Mouse (Mus musculus) layer of hippocampus, adult 9-11 months (tissue): ENCODE data around the gene Cd34.

Experiments
- DNase-seq: peaks from one replicate; pipeline ENCODE4 v3.0.0; 2022

Cd34 gene

DNA sequence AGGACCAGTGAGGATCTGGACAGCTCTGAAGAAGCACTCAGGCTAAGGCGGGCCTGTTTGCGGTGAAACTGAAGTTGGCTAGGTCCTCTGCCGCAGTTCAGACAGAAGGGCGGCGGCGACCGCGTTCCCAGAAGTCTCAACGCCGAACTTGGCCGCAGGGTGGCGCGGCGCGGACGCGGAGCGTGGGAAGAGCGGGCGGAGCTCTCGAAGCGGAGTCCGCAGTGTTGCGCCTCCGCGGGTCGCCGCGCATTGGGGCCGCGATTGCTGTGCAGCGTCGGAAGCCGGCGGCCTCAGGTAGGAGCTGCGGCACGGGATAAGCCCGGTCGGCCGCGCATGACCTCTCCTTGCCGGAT lies 37.5 kb downstream of the Cd34 start:
- peak; percentile 88 for DNase-seq

DNA sequence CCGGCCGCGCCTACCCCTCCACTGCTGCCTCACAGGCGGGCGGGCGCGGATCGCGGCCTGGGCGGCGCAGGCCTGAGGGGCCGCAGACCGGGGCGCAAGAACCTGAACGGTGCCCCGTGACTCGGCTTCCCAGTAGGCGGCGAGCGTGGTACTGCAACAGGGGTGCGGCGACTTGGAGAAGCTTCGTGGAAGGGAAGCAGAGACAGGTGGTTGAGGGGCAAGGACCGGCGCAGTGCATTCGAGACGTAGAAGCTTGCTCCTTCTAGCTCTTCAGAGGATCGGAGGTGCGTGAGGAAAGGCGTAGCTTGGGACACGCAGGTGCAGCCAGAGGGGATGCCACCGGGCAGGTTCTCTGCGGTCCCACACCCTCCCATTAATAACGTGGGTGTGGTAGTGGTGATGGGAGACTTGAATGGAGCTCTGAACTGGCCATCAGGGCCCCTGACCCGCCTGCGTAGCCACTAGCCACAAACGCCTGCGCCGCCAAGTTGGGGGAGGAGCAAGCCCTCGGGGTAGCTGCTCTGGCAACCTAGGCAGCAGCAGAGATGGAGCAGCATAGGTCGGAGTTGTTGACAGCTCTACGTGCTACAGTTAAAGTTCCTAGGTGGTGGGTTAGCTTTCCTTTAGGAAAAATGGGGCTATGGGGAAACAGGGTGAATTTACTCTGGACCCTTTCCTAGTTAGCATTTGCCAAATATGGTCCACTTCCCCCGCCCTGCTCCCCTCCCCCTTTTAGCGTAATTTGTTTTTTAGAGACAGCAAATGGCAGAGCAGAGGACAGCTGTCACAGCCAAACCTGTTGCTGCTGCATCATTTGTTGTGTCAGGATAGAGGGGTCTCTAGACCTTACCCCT lies 38.1 kb downstream of the Cd34 start:
- DNase-seq: peak; percentile 78

DNA sequence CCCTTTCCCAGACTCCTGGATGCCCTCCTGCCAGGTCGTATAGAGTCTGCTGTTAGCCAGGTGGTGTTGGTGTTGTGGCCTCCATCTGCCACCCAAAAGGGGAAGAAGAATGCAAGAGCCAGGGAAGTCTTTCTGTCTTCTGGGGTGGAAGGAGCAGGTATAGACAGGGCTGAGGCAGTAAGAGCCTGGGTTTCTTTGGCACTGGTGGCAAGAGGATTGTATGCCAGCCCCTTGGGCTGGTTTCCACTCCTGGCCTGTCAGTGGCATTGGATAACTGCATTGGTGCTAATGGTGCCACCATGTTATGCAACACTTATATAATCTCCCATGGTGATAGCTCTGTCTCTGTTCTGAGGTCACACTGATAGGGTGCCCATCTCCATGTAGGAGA lies 38.7 kb downstream of the Cd34 start:
- peak; percentile 42 for DNase-seq

DNA sequence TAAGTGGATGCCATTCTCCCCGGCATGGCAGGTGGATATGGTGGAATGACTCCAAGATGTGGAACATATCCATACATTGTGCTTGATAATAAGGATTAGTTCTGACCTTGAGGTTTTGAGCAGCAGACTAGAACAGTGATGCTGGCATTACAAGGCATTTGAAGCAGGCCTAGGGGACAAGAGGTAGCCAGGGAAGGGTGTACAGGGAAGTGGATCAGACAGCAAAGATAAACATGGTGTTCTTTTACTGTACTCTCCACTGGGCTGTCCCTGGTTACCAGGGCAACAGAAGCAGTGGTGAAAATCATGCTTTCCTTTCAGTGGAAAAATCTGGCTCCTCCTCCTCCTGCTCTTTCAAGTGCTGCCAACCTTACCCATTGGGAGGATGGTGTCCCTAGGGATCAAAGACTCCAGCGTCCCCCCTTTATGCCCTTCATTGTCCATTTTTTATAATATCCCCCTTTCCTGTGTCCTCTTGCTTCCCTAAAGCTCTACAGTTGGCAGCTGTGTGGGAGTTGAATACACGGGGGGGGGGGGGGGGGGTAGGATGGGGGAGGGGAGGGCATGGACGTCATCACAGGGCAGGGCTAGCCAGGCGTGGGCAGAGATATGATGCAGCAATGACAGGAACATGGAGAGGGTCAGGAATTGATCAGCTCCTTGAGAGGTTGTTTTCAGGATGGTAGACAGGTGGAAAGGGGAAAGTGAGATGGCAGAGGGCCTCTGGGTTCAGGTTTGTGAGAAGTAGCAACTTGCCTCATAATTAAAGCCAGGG lies 39.5 kb downstream of the Cd34 start:
- DNase-seq: peak; percentile 76

DNA sequence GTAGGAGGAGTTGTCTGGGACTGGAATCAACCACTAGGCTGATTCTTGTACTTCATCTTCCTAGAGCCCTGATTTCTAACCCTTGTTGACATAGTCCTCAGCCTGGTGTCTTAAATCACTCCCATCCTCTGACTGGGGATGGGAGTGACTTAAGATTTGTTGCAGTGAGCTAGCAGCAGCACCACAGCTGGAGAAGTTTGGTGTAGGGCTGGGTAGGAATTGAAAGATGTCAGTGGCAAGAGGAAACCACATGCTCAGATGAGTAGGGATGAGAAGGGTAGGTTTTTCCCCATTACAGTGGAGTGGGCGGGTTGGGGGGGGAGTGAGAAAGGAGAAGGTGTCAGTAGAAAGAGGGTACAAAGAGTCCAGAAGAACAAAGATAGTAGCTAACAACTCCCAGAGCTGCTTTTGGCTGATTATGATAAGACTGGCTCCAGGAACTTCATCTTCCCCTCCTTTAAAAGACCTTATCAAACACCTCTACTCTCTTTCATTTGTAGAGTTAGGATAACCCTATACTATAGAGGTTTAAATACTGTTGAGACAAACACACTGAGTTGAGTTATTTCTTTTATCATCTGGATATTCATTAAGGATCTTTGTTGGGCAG lies 42.3 kb downstream of the Cd34 start:
- no peak for DNase-seq

DNA sequence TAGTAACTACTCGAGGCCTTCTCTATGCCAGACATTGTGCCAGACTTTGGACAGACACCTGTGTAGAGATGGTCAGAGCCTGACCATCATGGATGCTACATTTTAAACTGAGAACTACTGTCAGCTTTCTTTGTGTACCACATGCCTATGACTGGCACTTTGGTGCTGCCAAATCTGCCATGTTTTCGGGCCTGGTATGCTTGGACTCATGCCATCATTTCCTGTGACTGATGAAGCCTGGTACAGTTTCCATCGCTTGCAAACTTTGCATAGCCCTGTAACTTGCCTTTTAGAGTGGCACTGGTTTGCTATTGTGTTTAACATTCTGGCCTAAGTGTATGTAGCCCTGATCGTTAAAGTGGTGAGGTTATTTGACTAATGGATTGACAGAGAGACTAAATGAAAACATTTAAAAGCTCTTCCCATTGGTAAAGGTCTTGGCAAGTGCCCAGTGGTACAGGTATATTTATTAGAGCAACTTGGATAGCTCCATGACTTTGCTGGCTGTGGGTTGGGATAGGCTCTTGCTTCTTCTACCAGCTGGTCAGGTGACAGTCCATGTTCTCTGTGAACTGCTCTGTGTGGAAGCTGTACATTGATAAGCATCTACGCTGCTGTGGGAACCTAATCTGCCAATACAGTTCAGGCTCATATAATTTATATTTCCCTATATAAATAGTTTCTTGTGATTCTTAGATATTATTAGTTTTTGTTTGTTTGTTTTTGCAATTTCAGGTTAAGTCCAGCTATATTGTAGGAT lies 44.5 kb downstream of the Cd34 start:
- DNase-seq: peak; percentile 54

DNA sequence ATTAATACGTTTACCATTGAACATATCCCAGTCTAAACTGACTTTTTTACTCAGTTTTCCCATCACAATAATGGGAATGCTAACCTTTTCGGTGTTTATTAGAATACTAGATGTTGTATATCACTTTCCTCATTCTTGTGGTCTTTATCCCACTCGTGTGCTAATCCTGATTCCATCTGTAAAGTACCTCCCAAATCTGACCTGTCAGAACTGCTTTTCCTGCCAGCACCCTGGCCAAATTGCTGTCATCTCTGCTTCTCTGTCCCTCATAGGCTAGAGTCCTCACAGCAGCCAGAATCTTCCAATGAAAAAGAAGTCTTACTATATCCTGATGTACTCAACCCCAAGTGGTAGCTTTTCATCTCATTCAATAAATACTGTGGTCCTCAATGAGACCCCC lies 46.3 kb downstream of the Cd34 start:
- DNase-seq: no peak

DNA sequence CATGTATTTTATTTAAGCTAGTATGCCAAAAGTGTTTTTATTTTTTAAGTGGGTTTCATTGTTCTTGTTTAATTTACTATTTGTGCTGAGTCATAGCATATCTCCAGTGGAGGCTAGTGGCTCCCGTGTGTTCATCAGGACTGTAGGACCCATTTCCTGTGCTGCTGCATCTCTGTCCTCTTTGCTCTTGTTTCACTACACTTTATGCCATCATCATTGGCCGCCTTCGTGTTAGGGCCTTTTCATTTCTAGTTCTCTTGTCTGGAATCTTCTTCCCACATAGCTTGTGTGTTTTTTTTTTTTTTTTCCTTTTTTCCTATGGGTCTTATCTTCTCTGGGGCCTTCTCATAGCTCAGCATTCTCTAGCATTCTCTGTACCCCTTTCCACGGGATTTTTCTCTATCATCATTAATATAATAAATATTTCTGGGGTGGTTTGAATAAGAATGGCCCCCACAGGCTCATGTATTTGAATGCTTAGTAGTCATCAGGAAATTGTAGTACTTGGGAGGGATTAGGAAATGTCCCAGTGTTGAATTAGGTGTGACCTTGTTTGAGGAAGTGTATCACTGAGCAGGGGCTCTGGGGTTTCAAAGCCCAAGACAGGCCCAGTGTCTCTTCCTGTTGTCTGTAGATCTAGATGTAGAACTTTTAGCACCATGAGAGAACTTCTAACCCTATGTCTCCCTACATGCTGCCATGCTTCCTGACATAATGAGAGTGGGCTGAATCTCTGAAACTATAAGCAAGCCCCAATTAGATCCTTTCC lies 47.0 kb downstream of the Cd34 start:
- DNase-seq: no peak

DNA sequence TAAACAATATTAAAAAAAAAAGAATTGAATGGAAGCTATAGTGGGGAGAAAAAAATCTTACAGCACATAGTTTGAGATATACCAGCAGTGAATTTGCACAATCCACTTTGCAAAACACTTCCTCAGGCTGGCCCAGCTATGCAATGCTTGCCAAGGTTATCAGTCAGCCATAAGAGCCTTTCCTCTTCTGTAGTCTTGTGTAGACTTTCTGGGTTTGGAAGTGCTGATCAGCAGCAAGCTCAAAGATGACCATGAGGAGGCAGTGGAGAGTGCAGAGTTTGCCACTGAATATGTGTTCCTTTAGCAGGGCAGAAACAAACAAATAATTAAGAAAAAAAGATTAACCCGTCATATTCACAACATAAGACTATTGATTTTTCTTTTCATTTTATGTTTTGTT lies 50.4 kb downstream of the Cd34 start:
- DNase-seq: no peak

DNA sequence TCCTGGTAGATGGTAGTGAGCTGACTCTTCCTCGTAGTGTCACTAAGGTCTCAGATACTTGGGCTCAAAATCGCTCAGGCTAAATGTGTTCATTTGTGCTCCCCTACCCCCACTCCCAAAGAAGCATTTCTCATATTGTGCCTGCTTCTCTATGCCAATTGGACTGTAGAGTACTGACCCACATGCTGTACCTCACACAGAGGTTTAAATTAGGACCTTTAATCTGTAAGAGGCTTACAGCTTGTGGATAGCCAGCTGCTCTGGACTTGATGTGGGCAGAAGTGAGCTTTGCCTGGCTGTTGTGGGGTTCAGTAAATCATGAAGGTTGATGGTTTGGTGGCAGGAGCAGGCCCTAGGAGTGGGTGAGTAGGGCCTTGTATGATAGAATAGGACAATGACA lies 52.4 kb downstream of the Cd34 start:
- DNase-seq: no peak

DNA sequence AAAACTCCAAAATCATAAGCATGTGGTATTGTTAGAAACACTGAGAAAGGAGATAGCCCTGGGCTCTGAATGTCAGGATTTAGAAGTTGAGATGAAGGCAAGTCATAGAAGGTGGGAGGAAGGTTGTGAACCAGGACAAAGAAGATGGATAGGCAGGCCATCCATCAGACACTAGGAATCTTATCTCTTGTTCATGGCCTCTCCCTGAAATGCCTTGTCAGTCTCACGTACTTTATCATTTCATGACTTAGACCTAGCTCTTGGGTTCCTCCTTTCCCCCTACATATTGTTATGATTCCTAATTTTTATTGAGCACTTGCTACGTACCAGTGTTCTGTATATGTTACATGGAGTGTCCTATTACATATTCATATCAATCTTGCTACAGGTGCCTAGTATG lies 53.0 kb downstream of the Cd34 start:
- DNase-seq: no peak

DNA sequence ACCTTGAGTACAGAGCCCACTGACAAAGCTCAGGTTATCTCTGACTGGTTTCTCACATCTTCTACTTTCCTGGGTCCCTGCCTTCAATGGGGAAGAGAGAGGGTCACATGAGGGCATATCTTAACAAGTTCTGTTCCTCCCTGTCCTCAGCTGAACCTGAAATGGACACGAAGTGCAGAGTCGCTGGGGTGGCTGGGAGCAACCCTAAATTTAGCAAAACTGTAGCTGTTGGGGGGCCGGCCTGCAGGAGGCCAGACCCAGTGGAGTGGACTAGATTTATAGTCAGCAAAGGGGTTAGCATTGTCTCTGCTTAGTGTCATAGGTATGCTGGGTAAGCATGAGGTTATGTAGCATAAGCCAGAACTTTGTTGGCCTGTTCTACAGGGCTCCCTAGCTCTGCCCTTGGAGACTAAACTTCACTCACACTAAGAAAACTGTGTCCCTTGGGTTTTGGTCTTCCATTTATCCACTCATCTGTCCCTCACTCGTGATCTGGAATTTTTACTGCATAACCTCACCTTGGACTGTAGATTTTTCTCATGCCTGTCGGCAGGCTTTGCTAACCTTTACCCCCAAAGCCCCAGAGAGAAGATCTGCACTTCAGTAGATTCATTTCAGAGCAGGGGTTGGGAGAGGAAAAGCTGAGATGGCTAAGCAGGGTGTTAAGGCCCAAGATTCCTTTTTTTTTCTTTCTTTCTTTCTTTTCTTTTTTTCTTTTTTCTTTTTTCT lies 54.1 kb downstream of the Cd34 start:
- no peak for DNase-seq

DNA sequence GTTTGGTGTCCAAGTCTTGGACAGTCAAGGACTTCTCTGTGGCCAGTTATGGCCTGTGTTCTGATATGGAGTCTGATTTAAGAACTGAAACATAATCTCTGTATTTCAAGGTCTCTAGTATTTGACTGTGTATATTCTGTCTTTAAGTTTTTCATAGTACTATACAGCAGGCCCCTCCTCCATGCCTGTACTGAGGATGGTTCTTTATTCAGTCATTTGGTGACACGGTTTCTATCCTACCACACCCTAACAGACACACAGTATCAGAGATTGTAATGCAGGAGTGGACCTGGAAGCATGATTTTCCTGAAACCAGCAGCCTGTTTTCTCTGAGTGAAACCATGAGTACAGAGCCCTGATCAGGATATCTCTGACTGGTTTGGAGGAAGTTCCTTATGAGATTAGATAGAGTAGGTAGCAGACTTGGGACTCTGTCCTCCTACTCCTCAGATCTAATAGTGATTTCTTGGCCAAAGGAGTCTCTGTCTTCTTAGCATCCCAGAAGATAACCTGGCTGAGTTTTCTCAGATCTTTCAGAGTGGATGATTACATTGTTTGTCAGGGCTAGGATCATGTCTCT lies 54.9 kb downstream of the Cd34 start:
- DNase-seq: no peak

DNA sequence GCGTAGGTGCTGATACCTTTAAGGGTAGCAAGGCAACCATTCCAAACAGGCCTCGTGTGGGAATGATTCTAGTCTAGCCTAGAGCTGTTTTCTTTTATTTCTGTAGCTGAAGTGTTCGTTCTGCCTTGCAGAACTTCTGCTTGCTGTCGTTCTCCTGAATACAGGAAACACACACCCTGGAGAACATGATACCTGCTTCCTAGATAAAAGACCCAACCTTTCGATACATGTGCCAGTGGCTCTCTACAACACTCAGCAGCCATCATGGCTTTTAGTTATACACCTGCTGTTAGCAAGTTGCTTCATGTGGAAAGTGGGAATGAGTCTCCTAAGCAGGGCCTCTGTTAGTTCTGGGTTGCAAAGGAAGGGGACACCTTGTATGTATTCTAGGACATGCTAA lies 55.6 kb downstream of the Cd34 start:
- DNase-seq: no peak

DNA sequence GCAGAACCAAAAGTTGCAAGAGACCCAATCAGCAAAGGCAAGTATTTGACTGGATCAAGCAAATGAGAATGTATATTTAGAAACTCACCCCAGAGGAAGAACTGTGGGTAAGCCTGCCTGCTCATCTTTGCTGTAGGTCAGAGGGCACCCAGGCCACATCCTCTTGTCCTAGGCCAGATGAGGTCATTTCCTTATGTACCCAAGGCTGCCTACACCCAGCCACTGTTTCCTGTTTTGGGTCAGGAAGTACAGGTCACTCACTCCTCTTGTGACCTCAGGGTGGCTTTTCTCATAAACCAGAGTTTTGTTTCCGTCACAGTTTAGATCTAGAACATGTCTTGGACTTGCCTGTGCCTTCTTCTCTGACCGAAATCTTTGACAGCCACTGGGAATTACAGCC lies 56.6 kb downstream of the Cd34 start:
- DNase-seq: peak; percentile 76

DNA sequence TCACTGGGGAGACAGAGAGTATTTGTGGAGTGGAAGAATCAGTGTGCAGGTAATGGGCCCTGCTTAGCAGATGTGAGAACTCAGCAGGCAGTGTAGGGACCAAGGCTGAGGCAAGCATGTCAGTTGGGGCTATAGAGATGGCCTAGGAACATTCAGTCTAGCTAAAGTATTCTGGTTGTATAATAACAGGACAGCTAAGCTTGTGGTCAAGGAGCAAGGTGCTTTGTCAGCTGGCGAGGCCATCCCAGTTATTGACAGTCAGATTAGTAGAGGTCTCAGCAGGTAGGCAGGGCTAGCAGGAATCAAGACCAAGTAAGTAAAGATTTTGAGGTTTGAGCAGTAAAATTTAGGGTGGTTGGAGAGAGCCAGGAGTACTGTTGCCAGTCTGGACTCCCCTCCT lies 59.8 kb downstream of the Cd34 start:
- no peak for DNase-seq

DNA sequence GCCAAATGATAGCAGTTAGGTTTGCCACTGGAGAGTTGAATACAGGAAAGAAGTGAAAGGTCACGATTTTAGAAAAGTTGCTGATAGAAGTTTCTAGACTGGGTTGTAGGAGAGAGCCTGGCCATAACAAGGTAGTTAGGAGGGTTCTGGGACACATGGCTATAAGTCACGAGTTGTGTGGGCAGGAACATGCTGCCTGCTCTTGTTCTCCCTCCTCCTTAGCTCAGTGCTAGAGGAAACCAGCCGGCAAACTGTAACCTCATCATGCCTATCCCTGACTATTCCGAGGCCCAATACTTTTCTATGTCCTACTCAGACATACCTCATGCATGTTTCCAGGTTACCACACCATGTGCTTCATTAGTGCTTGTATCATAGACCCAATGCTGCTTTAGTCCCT lies 64.7 kb downstream of the Cd34 start:
- DNase-seq: no peak

DNA sequence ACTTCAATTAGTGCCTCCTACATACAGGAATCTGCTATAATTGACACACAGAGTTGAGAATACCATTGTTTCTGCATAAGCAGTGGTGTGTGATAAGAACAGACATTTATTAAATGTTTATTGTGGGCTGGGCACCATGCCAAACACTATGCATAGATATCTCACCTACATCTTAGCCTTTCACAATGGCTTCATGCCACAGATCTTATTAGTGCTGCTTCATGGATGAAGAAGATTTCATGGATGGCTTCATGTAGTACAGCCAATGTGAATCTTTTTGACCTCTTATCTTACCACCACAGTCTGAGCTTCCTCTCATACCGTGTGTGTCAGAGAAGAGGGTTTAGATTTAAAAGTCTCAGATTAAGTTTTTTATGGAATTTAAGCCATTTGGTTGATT lies 65.6 kb downstream of the Cd34 start:
- no peak for DNase-seq

DNA sequence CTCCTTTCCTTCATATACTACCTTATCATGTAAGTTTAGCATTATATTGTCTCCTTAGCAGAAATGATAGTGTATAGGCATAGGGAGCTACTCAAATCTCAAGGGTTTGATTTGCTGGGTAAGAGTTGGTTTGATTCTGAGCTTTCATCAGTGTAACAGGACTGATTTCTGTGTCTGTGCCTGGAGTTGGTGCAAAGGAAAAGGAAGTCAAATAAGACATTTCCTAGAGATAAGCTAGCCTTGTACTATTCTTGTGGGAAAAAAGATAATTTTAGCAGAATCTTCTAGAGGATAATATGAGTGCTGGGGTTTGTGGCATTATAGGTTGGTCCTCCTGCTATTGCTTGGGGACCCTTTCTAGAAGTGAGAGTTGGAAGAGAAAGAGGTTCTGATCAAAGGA lies 67.6 kb downstream of the Cd34 start:
- DNase-seq: no peak
